Mouse (Mus musculus) heart, embryonic 11.5 days (tissue): ENCODE measurements at regions not wholly inside any gene's neighbourhood (a gene's known extent, or its start where the extent isn't known, plus 50 kb on each side); places are given as distances from the start of the nearest gene placed in this dataset.

Experiments used
- ATAC-seq: fragments of 200-750 bp; cut with Nextera tagmentation; replicated peaks from 2 replicates; pipeline ENCODE4 v1.8.0; 2017; ENCODE audit warnings: moderate library complexity; ENCODE audit not compliant: insufficient number of reproducible peaks, low FRiP score, low TSS enrichment
- H3K27ac ChIP-seq: fragments of 300-500 bp; sonication (generic); 2 replicates; pipeline ENCODE4 v1.5.1; 2014; ENCODE audit warnings: mild to moderate bottlenecking, low read depth, low read length
- H3K27me3 ChIP-seq: fragments of 300-500 bp; sonication (generic); 2 replicates; pipeline ENCODE4 v1.6.1; 2014; ENCODE audit warnings: mild to moderate bottlenecking, low read length, mixed read lengths; ENCODE audit not compliant: control insufficient read depth, insufficient read depth
- H3K36me3 ChIP-seq: fragments of 300-500 bp; sonication (generic); 2 replicates; pipeline ENCODE4 v1.6.1; 2014; ENCODE audit warnings: mild to moderate bottlenecking, low read length, moderate library complexity, mixed read lengths; ENCODE audit not compliant: control insufficient read depth, insufficient read depth
- H3K4me1 ChIP-seq: fragments of 300-500 bp; sonication (generic); 2 replicates; pipeline ENCODE4 v1.6.1; 2014; ENCODE audit warnings: low read length; ENCODE audit not compliant: control insufficient read depth, insufficient read depth
- H3K4me2 ChIP-seq: fragments of 300-500 bp; sonication (generic); 2 replicates; pipeline ENCODE4 v1.6.1; 2014; ENCODE audit warnings: mild to moderate bottlenecking, moderate library complexity
- H3K4me3 ChIP-seq: fragments of 300-500 bp; sonication (generic); 2 replicates; pipeline ENCODE4 v1.5.1; 2014; ENCODE audit warnings: low read depth, low read length
- H3K9ac ChIP-seq: fragments of 300-500 bp; sonication (generic); 2 replicates; pipeline ENCODE4 v1.6.1; 2014; ENCODE audit warnings: mild to moderate bottlenecking, low read depth, low read length, moderate library complexity
- H3K9me3 ChIP-seq: fragments of 300-500 bp; sonication (generic); replicated peaks from 2 replicates; pipeline ENCODE4 v1.6.1; 2016; ENCODE audit warnings: low read length; ENCODE audit not compliant: control insufficient read depth
- WGBS: fragments of 180-500 bp; shearing (Covaris S2); extraction: QIAGEN DNeasy Blood & Tissue Kit; methylation state at CpG from one replicate; pipeline ENCODE4 v1.1.7; 2014; ENCODE audit not compliant: insufficient replicate concordance; 5-methylcytosine and 5-hydroxymethylcytosine counted together

DNA sequence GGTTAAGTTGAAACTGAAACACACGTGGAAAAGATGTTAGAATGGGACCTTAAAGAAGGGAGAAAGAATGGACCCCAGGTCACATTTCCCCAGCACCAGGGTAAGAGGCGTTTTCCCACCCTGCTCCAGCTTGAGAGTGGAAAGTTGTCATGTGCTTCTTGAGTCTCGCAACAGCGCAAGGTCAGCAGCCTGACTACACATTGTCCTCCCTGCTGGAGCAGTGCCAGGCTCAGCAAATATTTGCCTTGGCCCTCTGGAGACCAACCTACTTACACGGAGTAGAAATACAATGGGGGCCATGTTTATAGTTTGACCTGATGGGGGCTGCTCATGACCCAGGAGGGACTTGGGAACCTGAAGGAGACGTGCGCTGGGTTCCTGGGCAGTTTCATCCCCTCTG, 121.1 kb downstream of the Sall1 start:
- Histone ChIP-seq H3K27me3 (peaks cover 12% of the 10 kb centered on the region), H3K4me2 (no peak overlapping the region), H3K36me3 (no peaks in the 10 kb centered on the region), H3K4me1 (peaks cover 15% of the 10 kb centered on the region), H3K9me3 (no peaks in the 10 kb centered on the region), H3K4me3 (no peak overlapping the region), H3K9ac (no peak overlapping the region), H3K27ac (peak overlapping the region; percentile 89)
- ATAC-seq, result peak; percentile 73
- 45% methylated on average over 7 of the region's 7 CpGs for WGBS

DNA sequence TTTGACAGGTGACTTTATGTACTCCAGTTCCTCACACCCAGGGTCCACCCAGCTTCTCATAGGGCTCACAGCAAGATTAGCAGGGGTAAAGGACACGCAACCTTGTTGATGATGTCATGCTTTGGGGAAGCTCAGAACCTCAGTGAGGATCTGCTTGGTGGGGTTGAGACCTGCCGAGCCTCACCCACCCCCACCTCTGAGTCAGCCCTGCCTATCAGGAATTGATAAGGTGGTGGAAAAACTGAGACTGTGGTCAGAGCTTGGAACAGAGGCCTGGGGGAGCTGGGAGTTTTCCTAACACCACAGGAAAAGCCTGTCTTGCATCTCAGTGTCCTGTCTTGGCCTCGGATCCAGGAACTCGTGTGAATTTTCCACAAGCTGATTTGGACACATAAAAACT, 122.0 kb downstream of the Sall1 start:
- peak overlapping the region; percentile 89 for H3K27ac ChIP-seq
- H3K4me2 ChIP-seq, result no peak overlapping the region; the same call in 1 of the 2 replicates
- H3K4me1 ChIP-seq, result peaks cover 15% of the 10 kb centered on the region
- H3K27me3 ChIP-seq, result peaks cover 20% of the 10 kb centered on the region
- no peak overlapping the region for H3K4me3 ChIP-seq
- no peaks in the 10 kb centered on the region for H3K36me3 ChIP-seq
- no peaks in the 10 kb centered on the region for H3K9me3 ChIP-seq
- H3K9ac ChIP-seq, result no peak overlapping the region
- peak; percentile 78 for ATAC-seq
- 24% methylated on average over 4 of the region's 4 CpGs for WGBS

DNA sequence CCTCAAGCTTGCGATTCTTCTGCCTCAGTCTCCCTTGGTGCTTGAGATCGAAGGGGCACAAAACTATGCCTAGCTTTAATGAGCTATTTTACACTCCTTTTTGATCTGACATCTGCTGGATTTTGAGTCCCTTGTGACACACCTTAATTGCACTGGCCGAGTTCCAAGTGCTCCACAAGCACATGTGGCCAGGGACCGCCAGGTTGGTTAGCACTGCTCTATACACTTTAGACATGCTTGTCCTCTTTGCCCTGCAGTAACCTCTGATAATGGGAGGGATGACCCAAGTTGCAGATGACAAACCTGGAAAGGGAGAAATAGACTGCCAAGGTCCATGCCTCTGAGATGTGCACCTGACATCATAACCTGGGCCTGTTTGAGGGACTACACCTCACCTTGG, 124.7 kb downstream of the Sall1 start:
- peaks cover 26% of the 10 kb centered on the region for H3K27me3 ChIP-seq
- WGBS, result 79% methylated on average over 4 of the region's 4 CpGs

DNA sequence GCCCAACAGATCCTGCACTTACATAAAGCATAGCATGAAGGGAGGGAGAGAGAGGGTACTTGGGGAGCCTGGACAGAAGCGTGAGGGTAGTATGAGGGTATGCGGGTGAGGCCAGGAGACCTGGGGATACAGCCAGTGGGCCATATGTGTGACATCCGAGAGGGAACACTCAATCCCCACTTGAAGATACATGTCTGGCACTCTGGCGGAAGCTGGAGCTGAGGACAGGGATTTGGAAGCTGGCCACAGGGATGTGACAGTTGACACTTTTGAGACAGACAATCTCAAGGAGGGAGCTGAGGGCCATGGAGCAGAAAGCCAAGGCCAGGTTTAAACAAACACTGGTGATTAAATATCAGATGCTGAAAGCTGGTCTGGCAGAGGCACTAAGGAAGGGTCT, 127.9 kb downstream of the Sall1 start:
- Histone ChIP-seq H3K4me2 (no peak overlapping the region), H3K36me3 (no peaks in the 10 kb centered on the region), H3K4me3 (no peak overlapping the region), H3K9ac (no peak overlapping the region), H3K27me3 (peaks cover 51% of the 10 kb centered on the region), H3K4me1 (peaks cover 3% of the 10 kb centered on the region; the same call in 1 of the 2 replicates), H3K27ac (no peak overlapping the region), H3K9me3 (no peaks in the 10 kb centered on the region)
- WGBS, result 33% methylated on average over 4 of the region's 4 CpGs
- no peak for ATAC-seq

More for the DNA sequence above, 124.7 kb downstream of the Sall1 start:
- no peak overlapping the region for H3K9ac ChIP-seq
- H3K4me2 ChIP-seq, result no peak overlapping the region
- H3K9me3 ChIP-seq, result no peaks in the 10 kb centered on the region
- H3K27ac ChIP-seq, result no peak overlapping the region
- no peaks in the 10 kb centered on the region for H3K36me3 ChIP-seq
- no peak for ATAC-seq
- H3K4me1 ChIP-seq, result peaks cover 18% of the 10 kb centered on the region
- H3K4me3 ChIP-seq, result no peak overlapping the region

DNA sequence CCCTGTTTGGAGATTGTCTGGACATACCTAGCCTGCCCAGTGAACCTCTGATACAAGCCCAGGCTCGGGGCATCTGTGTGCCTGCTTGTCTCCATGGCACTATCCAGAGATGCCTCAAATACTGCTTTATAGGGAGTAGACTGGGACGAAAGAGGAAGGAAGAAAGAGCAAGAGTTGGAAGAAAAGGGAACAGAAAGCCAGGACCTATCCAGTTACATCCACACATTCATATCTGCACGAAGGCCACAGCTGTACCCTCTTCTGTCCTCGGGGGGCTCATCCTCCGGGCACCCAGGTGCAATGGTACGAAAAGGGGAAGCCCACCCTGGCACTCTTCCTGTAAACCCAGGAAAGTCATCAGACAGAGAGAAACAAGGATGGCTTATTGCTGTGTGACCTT, 129.3 kb downstream of the Sall1 start:
- Histone ChIP-seq H3K27me3 (peaks cover 63% of the 10 kb centered on the region), H3K4me3 (no peak overlapping the region), H3K9ac (no peak overlapping the region), H3K27ac (no peak overlapping the region), H3K4me2 (no peak overlapping the region), H3K9me3 (no peaks in the 10 kb centered on the region), H3K4me1 (peaks cover 3% of the 10 kb centered on the region; the same call in 1 of the 2 replicates), H3K36me3 (no peaks in the 10 kb centered on the region)
- 82% methylated on average over 6 of the region's 6 CpGs for WGBS
- no peak for ATAC-seq

DNA sequence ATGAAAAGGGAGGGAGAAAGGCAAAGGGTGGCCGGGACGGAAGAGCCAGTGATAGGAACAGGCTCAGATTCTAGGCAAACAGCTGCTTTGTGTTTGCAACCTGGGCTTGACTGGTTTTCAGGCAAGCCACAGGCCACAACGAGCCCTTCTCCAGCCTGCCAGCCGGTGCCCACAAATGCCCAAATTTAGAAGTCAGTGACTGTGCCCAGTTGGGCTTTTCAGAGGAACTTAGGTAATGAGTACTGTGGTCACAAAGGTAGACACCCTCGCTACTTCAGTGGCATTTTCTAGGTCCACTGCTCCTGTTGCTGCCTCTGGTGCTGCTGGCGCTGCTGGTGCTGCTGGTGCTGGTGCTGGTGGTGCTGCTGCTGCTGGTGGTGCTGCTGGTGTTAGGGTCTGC, 129.8 kb downstream of the Sall1 start:
- H3K4me3 ChIP-seq, result no peak overlapping the region
- ATAC-seq, result no peak
- H3K36me3 ChIP-seq, result no peaks in the 10 kb centered on the region
- 68% methylated on average over 6 of the region's 6 CpGs for WGBS
- H3K4me2 ChIP-seq, result no peak overlapping the region
- no peak overlapping the region for H3K9ac ChIP-seq
- no peak overlapping the region for H3K27ac ChIP-seq
- H3K4me1 ChIP-seq, result peaks cover 3% of the 10 kb centered on the region; the same call in 1 of the 2 replicates
- H3K9me3 ChIP-seq, result no peaks in the 10 kb centered on the region
- H3K27me3 ChIP-seq, result peaks cover 66% of the 10 kb centered on the region

DNA sequence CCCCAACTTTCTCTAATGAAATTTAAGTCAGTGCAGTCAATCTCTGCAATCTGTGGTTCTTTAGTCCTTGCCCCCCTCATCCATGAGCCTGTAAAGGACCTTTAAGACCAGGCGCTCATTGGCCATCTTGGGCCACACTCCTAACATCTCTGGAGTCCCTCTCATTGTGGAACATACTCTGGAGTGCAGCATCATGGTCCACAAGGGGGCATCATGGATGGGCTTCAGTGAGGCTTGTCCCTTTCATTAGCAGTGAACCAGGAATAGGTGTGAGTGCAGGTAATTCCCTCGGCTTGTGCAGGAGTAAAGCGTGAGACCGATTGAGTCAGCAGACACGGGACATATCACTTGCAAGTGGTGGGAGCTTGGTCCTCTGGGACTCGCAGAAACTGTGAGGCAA, 137.7 kb downstream of the Sall1 start:
- H3K4me1 ChIP-seq, result peaks cover 10% of the 10 kb centered on the region; the same call in 1 of the 2 replicates
- no peak overlapping the region for H3K27ac ChIP-seq
- H3K36me3 ChIP-seq, result no peaks in the 10 kb centered on the region
- WGBS, result 72% methylated on average over 6 of the region's 6 CpGs
- no peak overlapping the region for H3K4me2 ChIP-seq
- H3K27me3 ChIP-seq, result peaks cover 38% of the 10 kb centered on the region
- H3K4me3 ChIP-seq, result no peak overlapping the region
- ATAC-seq, result no peak
- H3K9ac ChIP-seq, result no peak overlapping the region
- no peaks in the 10 kb centered on the region for H3K9me3 ChIP-seq

DNA sequence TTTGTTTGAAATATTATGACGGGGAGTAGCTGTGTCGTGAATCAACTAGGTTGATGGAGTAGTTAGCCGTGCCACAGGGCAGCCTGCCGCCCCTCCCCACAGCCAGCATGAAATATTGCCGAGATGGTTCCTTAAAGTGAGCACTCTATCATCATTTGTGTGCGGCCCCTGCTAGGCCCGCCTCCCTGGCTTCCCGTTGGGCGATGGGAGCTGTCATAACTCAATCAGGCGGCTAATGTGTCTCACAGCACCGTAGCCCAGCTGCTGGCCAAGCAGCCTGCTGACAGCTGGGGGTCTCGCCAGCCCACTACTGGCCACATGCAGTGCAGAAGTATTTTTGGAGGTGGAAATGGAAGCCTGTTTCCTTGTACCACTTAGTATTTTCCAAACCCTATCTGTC, 140.9 kb downstream of the Sall1 start:
- H3K9ac ChIP-seq, result no peak overlapping the region

DNA sequence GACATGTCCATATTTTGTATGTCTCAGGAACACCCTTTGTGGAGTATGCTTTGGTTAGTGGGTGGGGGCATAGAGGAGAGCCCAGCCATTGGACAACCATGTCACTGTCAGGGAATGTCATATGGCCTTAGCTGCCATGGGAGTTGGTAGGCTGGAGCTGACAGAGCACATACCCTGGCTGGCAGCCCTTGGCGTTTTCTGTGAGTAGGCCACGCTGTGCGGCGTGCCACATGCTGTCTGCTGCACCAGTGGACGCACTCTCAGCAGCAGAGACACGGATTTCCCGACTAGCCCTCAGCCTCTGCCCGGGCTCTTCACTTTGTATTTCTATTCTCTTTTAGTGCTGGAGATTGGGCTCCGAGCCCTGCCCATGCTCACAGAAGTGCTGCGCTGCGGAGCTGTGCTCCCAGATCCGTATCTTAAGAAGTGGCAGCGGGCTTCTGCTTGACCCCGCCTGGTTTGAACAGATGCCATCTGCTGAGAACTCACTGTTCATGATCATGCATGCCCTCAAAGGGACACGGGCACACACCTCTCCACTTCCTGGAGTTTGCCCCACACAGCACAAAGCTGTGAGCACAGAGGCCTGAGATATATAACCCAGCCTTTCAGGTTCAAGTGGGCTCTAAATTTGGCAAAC, 160.1 kb downstream of the Sall1 start:
- no peaks in the 10 kb centered on the region for H3K36me3 ChIP-seq
- no peak overlapping the region for H3K4me3 ChIP-seq
- H3K4me2 ChIP-seq, result no peak overlapping the region
- 0 out of 2 replicates have a peak, but pooled peaks cover 4% of the 10 kb centered on the region for H3K27me3 ChIP-seq
- H3K27ac ChIP-seq, result no peak overlapping the region
- no peak overlapping the region for H3K9ac ChIP-seq
- no peaks in the 10 kb centered on the region for H3K9me3 ChIP-seq
- peaks cover 6% of the 10 kb centered on the region; the same call in 1 of the 2 replicates for H3K4me1 ChIP-seq
- WGBS, result 85% methylated on average over 15 of the region's 15 CpGs
- no peak for ATAC-seq

More for the DNA sequence above, 140.9 kb downstream of the Sall1 start:
- H3K36me3 ChIP-seq, result no peaks in the 10 kb centered on the region
- no peak for ATAC-seq
- peaks cover 10% of the 10 kb centered on the region; the same call in 1 of the 2 replicates for H3K4me1 ChIP-seq
- peaks cover 29% of the 10 kb centered on the region for H3K27me3 ChIP-seq
- H3K27ac ChIP-seq, result no peak overlapping the region
- no peaks in the 10 kb centered on the region for H3K9me3 ChIP-seq
- H3K4me2 ChIP-seq, result no peak overlapping the region
- 61% methylated on average over 12 of the region's 12 CpGs for WGBS
- H3K4me3 ChIP-seq, result no peak overlapping the region
